Mouse (Mus musculus) spleen, adult 2 months (tissue): ENCODE measurements around the gene Snx29. TPM values are rescaled to one million over a fixed set of nuclear protein-coding genes. Genes with fewer than 3 reads are reported as not detected.

Experiments used
- DNase-seq, 2 experiments: peaks; one replicate each; pipeline versions ENCODE4 v3.0.0 to v3.0.0-alpha.2; 2012 to 2021; ENCODE audit warnings: low spot score in 2 of 2, low read depth in 1 of 2
- H3K27ac ChIP-seq: fragments of 200-500 bp; 2 replicates; pipeline ENCODE4 v1.5.1; 2012; ENCODE audit warnings: low read length, inconsistent platforms; ENCODE audit not compliant: insufficient read depth
- H3K27me3 ChIP-seq: fragments of 200-500 bp; 2 replicates; pipeline ENCODE4 v1.6.1; 2012; ENCODE audit warnings: mild to moderate bottlenecking, moderate library complexity, low read length, inconsistent platforms; ENCODE audit not compliant: control insufficient read depth, insufficient read depth
- H3K36me3 ChIP-seq: fragments of 200-500 bp; 2 replicates; pipeline ENCODE4 v1.6.1; 2012; ENCODE audit warnings: mild to moderate bottlenecking, low read length, inconsistent platforms; ENCODE audit not compliant: control insufficient read depth, insufficient read depth
- H3K4me1 ChIP-seq: fragments of 200-500 bp; 2 replicates; pipeline ENCODE4 v1.6.1; 2011; ENCODE audit warnings: inconsistent platforms; ENCODE audit not compliant: control insufficient read depth, insufficient read depth, insufficient read length
- H3K4me3 ChIP-seq: fragments of 200-500 bp; 2 replicates; pipeline ENCODE4 v1.5.1; 2011; ENCODE audit warnings: mild to moderate bottlenecking, inconsistent platforms; ENCODE audit not compliant: insufficient read depth, insufficient read length; ENCODE audit errors: extremely low read depth
- CTCF ChIP-seq: fragments of 200-500 bp; IDR thresholded peaks from 2 replicates; pipeline ENCODE4 v1.5.1; 2011; ENCODE audit warnings: mild to moderate bottlenecking, inconsistent platforms; ENCODE audit not compliant: insufficient read depth, insufficient read length, insufficient replicate concordance; ENCODE audit errors: extremely low read depth
- POLR2A ChIP-seq: fragments of 200-500 bp; IDR thresholded peaks from 2 replicates; pipeline ENCODE4 v1.6.1; 2011; ENCODE audit warnings: low read depth, low read length, inconsistent platforms
- WGBS: fragments of 180-500 bp; shearing (Covaris S2); methylation state at CpG from one replicate; pipeline ENCODE4 v1.1.7; 2018; 5-methylcytosine and 5-hydroxymethylcytosine counted together
- polyA plus RNA-seq: library from polyadenylated mRNA; depleted of rRNA; stranded (reverse); fragments of >200 nt; gene quantifications from 2 replicates; pipeline ENCODE4 v1.2.3, GENCODE M21; 2012

Snx29 gene
- polyA plus RNA-seq, 1 experiment, result 13.6 TPM

DNA sequence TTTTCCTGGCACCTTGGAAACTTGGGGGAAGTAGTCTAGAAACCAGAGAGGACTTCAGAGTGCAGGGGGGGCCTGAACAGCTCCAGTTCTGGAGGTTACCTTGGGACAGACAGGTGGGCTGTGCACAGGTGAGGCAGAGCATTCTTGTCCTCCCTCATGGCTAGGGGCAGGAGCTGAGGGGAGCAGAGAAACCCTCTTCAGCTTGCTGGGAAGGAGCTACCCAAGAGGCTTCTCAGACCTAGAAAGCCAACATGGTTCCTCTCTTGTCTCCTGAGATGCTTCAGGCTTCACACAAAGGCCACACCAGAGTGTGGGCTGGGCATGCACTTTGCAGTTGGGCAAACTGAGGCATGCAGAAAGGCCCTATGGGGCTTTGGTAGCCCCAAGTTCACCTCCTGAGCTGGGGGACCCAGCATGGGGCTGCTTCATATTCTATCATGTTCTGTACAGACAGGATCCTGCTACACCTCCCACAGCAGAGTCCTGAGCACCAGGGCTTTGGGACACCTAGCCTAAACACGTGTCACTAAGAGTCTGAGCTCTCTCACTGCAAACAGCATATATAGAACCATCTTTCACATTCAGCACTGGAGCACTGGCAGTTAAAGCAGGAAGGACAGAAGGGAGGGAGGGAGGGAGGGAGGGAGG lies 434.0 kb downstream of the Snx29 start:
- Histone ChIP-seq H3K36me3 (peaks cover 15% of the 10 kb centered on the region), H3K27me3 (no peaks in the 10 kb centered on the region), H3K27ac (no peak overlapping the region), H3K4me3 (no peak overlapping the region), H3K4me1 (no peaks in the 10 kb centered on the region)
- WGBS, result 76% methylated on average over 1 of the region's 1 CpGs
- TF ChIP-seq CTCF, result no peak
- TF ChIP-seq POLR2A, result no peak
- DNase-seq, result no peak

DNA sequence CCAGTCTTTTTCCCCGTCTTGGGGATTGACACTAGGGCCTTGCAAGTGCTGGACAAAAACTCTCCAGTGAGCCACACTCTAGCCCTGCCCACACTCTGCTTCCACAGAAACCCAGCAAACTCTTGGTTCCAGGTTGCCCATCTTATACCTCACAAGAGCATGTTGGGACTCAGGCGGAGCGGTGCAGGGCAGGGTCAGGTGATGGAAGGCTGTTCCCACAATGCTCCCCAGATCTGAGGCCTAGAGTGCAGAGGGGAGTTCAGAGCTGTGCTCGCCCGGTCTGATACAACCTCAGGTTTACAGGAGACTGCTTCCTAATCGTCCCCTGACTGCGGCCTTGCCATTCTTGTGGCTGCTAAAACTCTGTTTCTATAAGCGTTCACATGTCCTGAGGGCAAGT lies 434.8 kb downstream of the Snx29 start:
- Histone ChIP-seq H3K4me3 (no peak overlapping the region), H3K4me1 (no peaks in the 10 kb centered on the region), H3K27ac (no peak overlapping the region), H3K27me3 (no peaks in the 10 kb centered on the region), H3K36me3 (peaks cover 15% of the 10 kb centered on the region)
- no peak for DNase-seq
- TF ChIP-seq CTCF (no peak), POLR2A (no peak)
- 97% methylated on average over 8 of the region's 8 CpGs for WGBS

- no peak for DNase-seq
Measured at GRCm38 (mm10) chr16:11757951-11758350, 435.2 kb downstream of the Snx29 start.

GRCm38 (mm10) chr16:11772318-11772717 lies 449.6 kb downstream of the Snx29 start:
- H3K36me3 ChIP-seq, result no peaks in the 10 kb centered on the region
- H3K4me3 ChIP-seq, result no peak overlapping the region
- no peak overlapping the region for H3K27ac ChIP-seq
- no peak for DNase-seq
- TF ChIP-seq POLR2A, result no peak
- no peak for TF ChIP-seq CTCF
- H3K27me3 ChIP-seq, result no peaks in the 10 kb centered on the region
- WGBS, result 85% methylated on average over 2 of the region's 2 CpGs
- no peaks in the 10 kb centered on the region for H3K4me1 ChIP-seq

More at GRCm38 (mm10) chr16:11757951-11758350, 435.2 kb downstream of the Snx29 start:
- Histone ChIP-seq H3K36me3 (peaks cover 15% of the 10 kb centered on the region), H3K4me1 (no peaks in the 10 kb centered on the region), H3K27me3 (no peaks in the 10 kb centered on the region), H3K4me3 (no peak overlapping the region), H3K27ac (no peak overlapping the region)
- 92% methylated on average over 7 of the region's 7 CpGs for WGBS
- TF ChIP-seq POLR2A (no peak), CTCF (no peak)

DNA sequence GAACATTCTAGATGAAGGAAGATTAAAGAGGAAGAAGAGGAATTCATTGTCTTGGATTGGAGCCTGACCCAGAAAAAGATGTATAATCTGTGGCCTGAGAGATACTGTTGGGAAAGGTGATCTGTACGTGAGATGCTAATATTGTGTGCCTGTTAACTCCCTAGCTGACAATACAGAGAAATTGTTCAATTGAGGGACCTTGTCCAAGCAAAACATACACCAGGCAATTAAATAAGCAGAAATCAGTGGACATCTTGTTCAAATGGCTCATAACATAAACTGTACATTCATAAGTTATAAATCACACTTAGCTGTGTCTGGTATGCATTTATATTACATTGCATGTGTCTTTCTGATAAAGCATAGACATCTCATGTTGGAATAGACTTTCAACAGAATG lies 451.6 kb downstream of the Snx29 start:
- TF ChIP-seq POLR2A (no peak), CTCF (no peak)
- no peak for DNase-seq
- no peak overlapping the region for H3K27ac ChIP-seq
- no peaks in the 10 kb centered on the region for H3K36me3 ChIP-seq
- H3K27me3 ChIP-seq, result no peaks in the 10 kb centered on the region
- no peak overlapping the region for H3K4me3 ChIP-seq
- H3K4me1 ChIP-seq, result no peaks in the 10 kb centered on the region
- 90% methylated on average over 1 of the region's 1 CpGs for WGBS

GRCm38 (mm10) chr16:11776528-11776927 lies 453.8 kb downstream of the Snx29 start:
- TF ChIP-seq POLR2A (no peak), CTCF (no peak)
- Histone ChIP-seq H3K4me3 (no peak overlapping the region), H3K4me1 (no peaks in the 10 kb centered on the region), H3K27me3 (no peaks in the 10 kb centered on the region), H3K27ac (no peak overlapping the region), H3K36me3 (no peaks in the 10 kb centered on the region)
- no peak for DNase-seq
- 84% methylated on average over 3 of the region's 3 CpGs for WGBS

- H3K36me3 ChIP-seq, result no peaks in the 10 kb centered on the region
- TF ChIP-seq CTCF (no peak), POLR2A (no peak)
- no peaks in the 10 kb centered on the region for H3K4me1 ChIP-seq
- no peak overlapping the region for H3K27ac ChIP-seq
- no peak overlapping the region for H3K4me3 ChIP-seq
- H3K27me3 ChIP-seq, result no peaks in the 10 kb centered on the region
- WGBS, result 89% methylated on average over 5 of the region's 5 CpGs
- DNase-seq, result no peak
Measured at GRCm38 (mm10) chr16:11778191-11778590, 455.5 kb downstream of the Snx29 start.
